Mouse (Mus musculus) liver, postnatal 0 days (tissue): Measurements from ENCODE around the gene Rpf1. TPM values are rescaled to one million over a fixed set of nuclear protein-coding genes. Genes with fewer than 3 reads are reported as not detected.

Source experiments
- ATAC-seq: fragments of 200-750 bp; cut with Nextera tagmentation; 2 replicates; pipeline ENCODE4 v1.8.0; 2017; ENCODE audit warnings: mild to moderate bottlenecking, moderate library complexity
- DNase-seq: peaks from one replicate; pipeline ENCODE4 v3.0.0-alpha.2; 2016
- H3K27ac ChIP-seq: fragments of 300-500 bp; sonication (generic); 2 replicates; pipeline ENCODE4 v1.5.1; 2014; ENCODE audit warnings: antibody characterized with exemption, moderate library complexity, mild to moderate bottlenecking, low read depth
- H3K27me3 ChIP-seq: fragments of 300-500 bp; sonication (generic); 2 replicates; pipeline ENCODE4 v1.6.1; 2014; ENCODE audit warnings: low read length, control low read depth, mixed read lengths; ENCODE audit not compliant: insufficient read depth
- H3K36me3 ChIP-seq: fragments of 300-500 bp; sonication (generic); replicated peaks from 2 replicates; pipeline ENCODE4 v1.6.1; 2014; ENCODE audit warnings: mild to moderate bottlenecking, control low read depth, low read length, moderate library complexity, mixed read lengths; ENCODE audit not compliant: insufficient read depth
- H3K4me1 ChIP-seq: fragments of 300-500 bp; sonication (generic); 2 replicates; pipeline ENCODE4 v1.6.1; 2014; ENCODE audit warnings: antibody characterized with exemption, mild to moderate bottlenecking, control low read depth; ENCODE audit not compliant: insufficient read depth
- H3K4me2 ChIP-seq: fragments of 300-500 bp; sonication (generic); 2 replicates; pipeline ENCODE4 v1.6.1; 2014; ENCODE audit warnings: low read depth, mild to moderate bottlenecking, low read length, moderate library complexity, mixed read lengths
- H3K4me3 ChIP-seq: fragments of 300-500 bp; sonication (generic); 2 replicates; pipeline ENCODE4 v1.5.1; 2014; ENCODE audit warnings: low read depth, low read length
- H3K9ac ChIP-seq: fragments of 300-500 bp; sonication (generic); replicated peaks from 2 replicates; pipeline ENCODE4 v1.6.1; 2014; ENCODE audit warnings: mild to moderate bottlenecking, moderate library complexity
- H3K9me3 ChIP-seq: fragments of 300-500 bp; sonication (generic); 2 replicates; pipeline ENCODE4 v1.6.1; 2016; ENCODE audit warnings: mild to moderate bottlenecking, control low read depth, low read length, mixed read lengths
- CTCF ChIP-seq: sonication (generic); IDR thresholded peaks from 2 replicates; pipeline ENCODE4 v1.5.1; 2016; ENCODE audit warnings: antibody characterized with exemption, low read depth
- EP300 ChIP-seq: IDR thresholded peaks from 2 replicates; pipeline ENCODE4 v1.6.1; 2016; ENCODE audit warnings: antibody characterized with exemption, low read depth, mild to moderate bottlenecking
- WGBS: fragments of 180-500 bp; shearing (Covaris S2); extraction: QIAGEN DNeasy Blood & Tissue Kit; methylation state at CpG from one replicate; pipeline ENCODE4 v1.1.7; 2014; ENCODE audit not compliant: insufficient replicate concordance; 5-methylcytosine and 5-hydroxymethylcytosine counted together
- polyA plus RNA-seq: library from polyadenylated mRNA; unstranded; fragments of >200 nt; fragmentation: Nextera tagmentation; extraction: Ambion mirVana; gene quantifications from 2 replicates; pipeline ENCODE4 v1.2.1, GENCODE M21; 2015

Rpf1 gene
- polyA plus RNA-seq, 1 experiment from 2014 or later = 24.6 TPM

DNA sequence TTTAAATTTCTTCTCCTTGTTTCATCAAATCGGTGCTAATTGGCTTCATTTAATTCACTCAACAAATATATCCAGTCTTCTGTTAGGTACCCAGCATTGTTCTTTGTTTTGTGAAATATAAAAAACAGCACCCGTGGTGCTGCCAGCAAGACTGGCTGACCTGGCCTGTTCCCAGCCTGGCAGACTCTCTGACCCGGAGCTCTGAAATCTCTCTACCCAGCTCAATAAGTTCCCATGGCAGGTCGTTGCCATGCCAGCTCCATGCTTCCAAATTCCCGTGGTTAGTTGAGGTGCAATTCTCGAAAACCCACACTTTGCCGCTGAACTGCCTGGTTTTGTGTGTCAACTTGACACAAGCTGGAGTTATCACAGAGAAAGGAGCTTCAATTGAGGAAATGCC lies 33.6 kb upstream of the Rpf1 start:
- no peak for ATAC-seq
- no peak for TF ChIP-seq EP300
- TF ChIP-seq CTCF = no peak
- no peak overlapping the region for H3K4me3 ChIP-seq
- no peaks in the 10 kb centered on the region for H3K27me3 ChIP-seq
- H3K9ac ChIP-seq = no peak overlapping the region
- no peak for DNase-seq
- no peak overlapping the region for H3K4me2 ChIP-seq
- H3K4me1 ChIP-seq = no peaks in the 10 kb centered on the region
- no peaks in the 10 kb centered on the region for H3K36me3 ChIP-seq
- H3K9me3 ChIP-seq = no peaks in the 10 kb centered on the region
- WGBS = 76% methylated on average over 7 of the region's 7 CpGs
- no peak overlapping the region for H3K27ac ChIP-seq

DNA sequence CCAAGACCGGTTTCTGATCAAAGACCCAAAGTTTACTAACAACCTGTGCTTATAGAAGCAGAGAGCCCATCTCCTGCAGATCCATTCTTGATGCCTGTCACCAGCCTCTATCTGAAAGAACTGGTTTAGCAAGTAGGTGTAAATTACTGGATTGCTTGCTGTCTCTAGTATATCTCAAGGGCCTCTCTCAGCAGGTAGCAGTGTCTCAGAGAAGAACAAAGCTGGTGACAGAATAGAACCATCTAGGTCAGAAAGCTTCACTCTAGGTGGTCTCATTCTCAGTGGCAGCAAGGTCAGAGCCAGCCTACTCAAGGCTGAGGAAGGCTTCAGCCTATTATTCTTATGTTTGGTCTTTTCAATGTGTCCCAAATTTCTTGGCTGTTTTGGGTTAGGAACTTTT lies 22.4 kb upstream of the Rpf1 start:
- ATAC-seq = no peak
- no peak overlapping the region for H3K9ac ChIP-seq
- DNase-seq = no peak
- H3K27me3 ChIP-seq = no peaks in the 10 kb centered on the region
- H3K4me3 ChIP-seq = no peak overlapping the region
- H3K4me1 ChIP-seq = no peaks in the 10 kb centered on the region
- TF ChIP-seq CTCF = no peak
- no peak for TF ChIP-seq EP300
- no peaks in the 10 kb centered on the region for H3K36me3 ChIP-seq
- 30% methylated on average over 1 of the region's 1 CpGs for WGBS
- no peaks in the 10 kb centered on the region for H3K9me3 ChIP-seq
- no peak overlapping the region for H3K4me2 ChIP-seq
- no peak overlapping the region for H3K27ac ChIP-seq

- whole genome bisulfite sequencing = 40% methylated on average over 4 of the region's 4 CpGs
- no peak overlapping the region for H3K27ac ChIP-seq
- H3K9ac ChIP-seq = no peak overlapping the region
- H3K4me1 ChIP-seq = no peaks in the 10 kb centered on the region
- DNase-seq (no peak), ATAC-seq (no peak)
- TF ChIP-seq EP300 (no peak), CTCF (no peak)
- H3K9me3 ChIP-seq = no peaks in the 10 kb centered on the region
- H3K4me2 ChIP-seq = no peak overlapping the region
- H3K36me3 ChIP-seq = no peaks in the 10 kb centered on the region
- H3K27me3 ChIP-seq = no peaks in the 10 kb centered on the region
- H3K4me3 ChIP-seq = no peak overlapping the region
These were observed 19.5 kb upstream of the Rpf1 start for GRCm38 (mm10) chr3:146540521-146541273.

GRCm38 (mm10) chr3:146534986-146535385 lies 13.8 kb upstream of the Rpf1 start:
- DNase-seq (no peak), ATAC-seq (no peak)
- TF ChIP-seq CTCF (no peak), EP300 (no peak)
- H3K9ac ChIP-seq = no peak overlapping the region
- H3K36me3 ChIP-seq = no peaks in the 10 kb centered on the region
- no peaks in the 10 kb centered on the region for H3K27me3 ChIP-seq
- no peak overlapping the region for H3K4me3 ChIP-seq
- H3K9me3 ChIP-seq = no peaks in the 10 kb centered on the region
- H3K27ac ChIP-seq = no peak overlapping the region
- WGBS = 67% methylated on average over 6 of the region's 6 CpGs
- H3K4me1 ChIP-seq = no peaks in the 10 kb centered on the region
- H3K4me2 ChIP-seq = no peak overlapping the region

GRCm38 (mm10) chr3:146528335-146528734 lies 7.1 kb upstream of the Rpf1 start:
- Histone ChIP-seq H3K9me3 (no peaks in the 10 kb centered on the region), H3K9ac (no peak overlapping the region), H3K4me1 (no peaks in the 10 kb centered on the region), H3K4me3 (no peak overlapping the region), H3K27ac (no peak overlapping the region), H3K36me3 (no peaks in the 10 kb centered on the region), H3K4me2 (no peak overlapping the region), H3K27me3 (no peaks in the 10 kb centered on the region)
- 51% methylated on average over 2 of the region's 2 CpGs for WGBS
- ATAC-seq = no peak
- DNase-seq = no peak
- TF ChIP-seq CTCF (no peak), EP300 (no peak)

DNA sequence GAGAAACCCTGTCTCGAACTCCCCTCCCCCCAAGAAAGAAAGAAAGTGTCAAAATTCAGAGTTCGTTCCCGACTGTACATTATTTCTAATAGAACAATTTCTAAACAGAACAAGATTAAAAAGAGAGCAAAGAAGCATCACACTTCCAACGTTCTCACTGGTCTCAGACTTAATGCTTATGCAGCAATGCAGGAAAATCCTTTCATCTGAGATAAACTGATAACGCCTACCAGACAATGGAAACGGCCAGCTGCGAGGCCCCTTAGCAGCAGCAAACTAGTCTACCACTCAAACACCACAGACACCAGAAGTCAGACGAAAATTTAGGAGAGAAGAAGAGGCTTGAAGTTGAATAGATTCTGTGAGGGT lies 407 bp upstream of the Rpf1 start:
- WGBS = 10% methylated on average over 8 of the region's 8 CpGs
- Histone ChIP-seq H3K4me2 (peak overlapping the region; percentile 87), H3K4me3 (peak overlapping the region; percentile 67), H3K4me1 (peaks cover 7% of the 10 kb centered on the region), H3K27ac (peak overlapping the region; percentile 94), H3K36me3 (peaks cover 18% of the 10 kb centered on the region), H3K27me3 (no peaks in the 10 kb centered on the region), H3K9ac (peak overlapping the region; percentile 72), H3K9me3 (no peaks in the 10 kb centered on the region)
- no peak for DNase-seq
- no peak for ATAC-seq
- TF ChIP-seq CTCF = no peak
